Mouse (Mus musculus): ENCODE data around the gene Eif3a.

Eif3a gene

GRCm38 (mm10) chr19:60758896-60759835, 31.3 kb downstream of the Eif3a start:
- no peak for DNase-seq

- DNase-seq = no peak
Observed at GRCm38 (mm10) chr19:60757099-60757785, 33.2 kb downstream of the Eif3a start.

- peak; percentile 71 to 72 for DNase-seq
Observed at GRCm38 (mm10) chr19:60756192-60757098, 34.0 kb downstream of the Eif3a start.

GRCm38 (mm10) chr19:60755438-60756191, 34.8 kb downstream of the Eif3a start, which contains the start of gene Nanos1:
TSS of gene Nanos1 (plus strand) at chr19:60755987.
- DNase-seq = peak; percentile 94 to 95

- DNase-seq = no peak
Observed at GRCm38 (mm10) chr19:60747801-60748200, 42.7 kb downstream of the Eif3a start.

- no peak for DNase-seq
Observed at GRCm38 (mm10) chr19:60743767-60744547, 46.5 kb downstream of the Eif3a start.

- no peak for DNase-seq
Observed at GRCm38 (mm10) chr19:60740560-60740959, 49.9 kb downstream of the Eif3a start.

GRCm38 (mm10) chr19:60731966-60732365, 58.5 kb downstream of the Eif3a start:
- DNase-seq = no peak

- DNase-seq = no peak
Observed at GRCm38 (mm10) chr19:60731299-60731698, 59.2 kb downstream of the Eif3a start.

GRCm38 (mm10) chr19:60730281-60730852, 60.1 kb downstream of the Eif3a start:
- DNase-seq = peak; percentile 58 to 60

GRCm38 (mm10) chr19:60716381-60716780, 74.1 kb downstream of the Eif3a start:
- DNase-seq = no peak

- DNase-seq = no peak
Observed at GRCm38 (mm10) chr19:60712577-60712976, 77.9 kb downstream of the Eif3a start.

Measured in cerebellum, postnatal 14 days (tissue).